Mouse (Mus musculus) heart, embryonic 15.5 days (tissue): ENCODE measurements around the gene Arx. TPM values are rescaled to one million over a fixed set of nuclear protein-coding genes. Genes with fewer than 3 reads are reported as not detected.
A peak's percentile ranks its signal among the peaks of the same experiment; 100 is the strongest.

Experiments
- ATAC-seq: fragments of 200-750 bp; cut with Nextera tagmentation; replicated peaks from 2 replicates; pipeline ENCODE4 v1.8.0; 2017; ENCODE audit warnings: low read depth, moderate TSS enrichment; ENCODE audit not compliant: insufficient number of reproducible peaks, insufficient read depth, low FRiP score
- H3K27ac ChIP-seq: fragments of 300-500 bp; sonication (generic); 2 replicates; pipeline ENCODE4 v1.5.1; 2015; ENCODE audit warnings: mild to moderate bottlenecking, inconsistent platforms
- H3K27me3 ChIP-seq: fragments of 300-500 bp; sonication (generic); 2 replicates; pipeline ENCODE4 v1.6.1; 2015; ENCODE audit warnings: inconsistent platforms
- H3K36me3 ChIP-seq: fragments of 300-500 bp; sonication (generic); 2 replicates; pipeline ENCODE4 v1.6.1; 2015; ENCODE audit warnings: mild to moderate bottlenecking, inconsistent platforms
- H3K4me1 ChIP-seq: fragments of 300-500 bp; sonication (generic); replicated peaks from 2 replicates; pipeline ENCODE4 v1.6.1; 2015; ENCODE audit warnings: inconsistent platforms
- H3K4me2 ChIP-seq: fragments of 300-500 bp; sonication (generic); 2 replicates; pipeline ENCODE4 v1.6.1; 2015; ENCODE audit warnings: inconsistent platforms, mild to moderate bottlenecking, moderate library complexity
- H3K4me3 ChIP-seq: fragments of 300-500 bp; sonication (generic); 2 replicates; pipeline ENCODE4 v1.5.1; 2015; ENCODE audit warnings: mild to moderate bottlenecking, inconsistent platforms
- H3K9ac ChIP-seq: fragments of 300-500 bp; sonication (generic); 2 replicates; pipeline ENCODE4 v1.6.1; 2015; ENCODE audit warnings: mild to moderate bottlenecking, inconsistent platforms
- H3K9me3 ChIP-seq: fragments of 300-500 bp; sonication (generic); replicated peaks from 2 replicates; pipeline ENCODE4 v1.6.1; 2016; ENCODE audit warnings: inconsistent platforms
- WGBS: fragments of 180-500 bp; shearing (Covaris S2); methylation state at CpG from one replicate; pipeline ENCODE4 v1.1.7; 2015; ENCODE audit warnings: mixed read lengths; 5-methylcytosine and 5-hydroxymethylcytosine counted together
- polyA plus RNA-seq: library from polyadenylated mRNA; unstranded; fragments of >200 nt; fragmentation: Nextera tagmentation; extraction: Ambion mirVana; gene quantifications from 2 replicates; pipeline ENCODE4 v1.2.1, GENCODE M21; 2015

The Arx gene
- not detected in 2 replicates for polyA plus RNA-seq

DNA sequence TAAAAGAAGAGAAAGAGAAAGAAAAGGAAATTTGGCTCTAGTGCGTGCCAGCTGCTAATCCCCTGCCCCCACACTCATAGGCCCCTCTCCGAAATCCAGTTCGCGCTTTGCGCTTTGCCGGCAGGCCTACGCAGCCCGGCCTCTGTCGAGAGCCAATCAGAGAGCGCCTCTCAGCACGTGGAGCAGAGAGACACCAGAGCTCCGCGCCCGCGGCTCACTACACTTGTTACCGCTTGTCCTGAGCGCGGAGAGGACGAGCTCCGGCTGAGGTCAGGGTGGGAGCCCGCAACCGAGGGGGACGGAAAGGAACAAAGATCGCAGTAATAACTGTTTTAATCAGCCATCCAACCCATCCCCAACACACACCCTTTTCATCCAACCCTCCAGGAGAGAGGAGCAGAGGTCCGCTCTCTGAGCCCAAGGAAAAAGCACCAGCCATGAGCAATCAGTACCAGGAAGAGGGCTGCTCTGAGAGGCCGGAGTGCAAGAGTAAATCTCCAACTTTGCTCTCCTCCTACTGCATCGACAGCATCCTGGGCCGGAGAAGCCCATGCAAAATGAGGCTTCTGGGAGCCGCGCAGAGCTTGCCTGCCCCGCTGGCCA lies at the start of gene Arx:
Gene Arx, plus strand, starts transcription at position 155 of the 603 bp plus-strand sequence.
- H3K9me3 ChIP-seq = no peaks in the 10 kb centered on the region
- H3K9ac ChIP-seq = no peak within 1 kb of the TSS
- H3K4me1 ChIP-seq = peaks cover 18% of the 10 kb centered on the region
- no peak within 1 kb of the TSS for H3K27ac ChIP-seq
- H3K36me3 ChIP-seq = no peaks in the 10 kb centered on the region
- ATAC-seq = peak; percentile 87
- peaks cover 91% of the 10 kb centered on the region for H3K27me3 ChIP-seq
- WGBS = 13% methylated on average over 31 of the region's 31 CpGs
- H3K4me3 ChIP-seq = peak within 1 kb of the TSS; percentile 18
- H3K4me2 ChIP-seq = peak within 1 kb of the TSS; percentile 48

DNA sequence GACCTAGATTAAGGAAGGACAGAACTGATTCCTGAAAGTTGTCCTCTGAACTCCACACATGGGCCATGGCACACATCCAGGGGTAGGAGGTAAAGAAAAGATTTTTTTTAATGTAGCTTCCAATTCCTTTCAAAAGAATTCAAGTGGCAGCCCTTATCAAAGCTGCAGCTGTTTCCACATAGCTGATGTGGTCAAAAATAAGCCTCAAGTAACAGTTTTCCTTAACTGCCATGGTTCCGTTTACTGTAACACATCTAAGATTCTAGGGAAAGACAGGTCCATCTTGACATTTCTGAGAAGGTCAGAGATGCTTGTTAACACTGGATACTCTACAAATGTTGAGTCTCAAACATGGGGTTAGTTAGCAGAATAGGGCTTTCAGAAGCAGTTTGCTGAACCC lies 34.9 kb upstream of the Arx start:
- H3K9ac ChIP-seq = no peak overlapping the region
- H3K4me3 ChIP-seq = no peak overlapping the region
- H3K36me3 ChIP-seq = no peaks in the 10 kb centered on the region
- 50% methylated on average over 1 of the region's 1 CpGs for WGBS
- no peaks in the 10 kb centered on the region for H3K9me3 ChIP-seq
- no peak overlapping the region for H3K27ac ChIP-seq
- ATAC-seq = no peak
- H3K4me2 ChIP-seq = no peak overlapping the region
- H3K27me3 ChIP-seq = no peaks in the 10 kb centered on the region
- H3K4me1 ChIP-seq = no peaks in the 10 kb centered on the region

DNA sequence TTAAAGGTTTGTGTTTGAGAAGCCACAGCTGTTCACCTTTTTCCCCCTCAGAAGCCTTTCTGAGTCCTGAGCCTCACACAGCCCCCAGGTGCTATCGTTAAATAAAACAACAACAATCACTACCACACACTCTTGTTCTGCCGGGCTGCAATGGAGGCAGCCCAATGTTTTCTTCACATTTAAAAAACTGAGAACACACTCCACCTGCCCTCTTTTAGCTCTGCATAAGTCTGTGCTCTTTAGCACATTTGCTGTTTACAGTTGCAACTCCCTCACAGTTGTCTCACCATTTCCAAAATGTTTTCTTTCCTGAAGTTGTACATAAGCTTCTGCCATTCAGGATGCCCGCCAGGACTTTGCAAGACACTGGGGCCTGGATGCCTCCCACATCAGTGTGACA lies 10.6 kb upstream of the Arx start:
- H3K36me3 ChIP-seq = no peaks in the 10 kb centered on the region
- no peak for ATAC-seq
- H3K9me3 ChIP-seq = no peaks in the 10 kb centered on the region
- H3K9ac ChIP-seq = no peak overlapping the region
- no peak overlapping the region for H3K4me3 ChIP-seq
- no peaks in the 10 kb centered on the region for H3K4me1 ChIP-seq
- 41% methylated on average over 3 of the region's 3 CpGs for WGBS
- no peak overlapping the region for H3K4me2 ChIP-seq
- H3K27ac ChIP-seq = no peak overlapping the region
- H3K27me3 ChIP-seq = peaks cover 15% of the 10 kb centered on the region

DNA sequence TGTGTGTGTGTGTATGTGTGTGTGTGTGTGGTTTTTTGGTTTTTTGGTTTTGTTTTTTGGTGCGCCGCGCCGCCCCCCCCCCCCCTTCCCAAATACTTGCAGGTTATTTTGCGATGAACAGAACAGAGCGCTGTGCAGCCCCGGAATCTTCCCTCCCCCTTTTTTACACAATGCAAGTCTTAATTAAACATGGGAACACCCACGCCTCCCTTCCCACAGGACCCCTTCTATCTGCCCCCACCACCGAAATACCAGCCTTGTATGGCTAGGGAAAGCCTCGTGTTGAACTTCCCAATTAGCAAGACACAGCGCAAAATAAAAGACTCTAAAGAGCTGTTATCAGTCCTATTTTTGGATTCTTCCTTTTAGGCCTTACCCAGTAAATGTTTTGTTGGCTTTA lies 6.3 kb upstream of the Arx start:
- ATAC-seq = no peak
- Histone ChIP-seq H3K4me2 (no peak overlapping the region), H3K9me3 (no peaks in the 10 kb centered on the region), H3K4me1 (0 out of 2 replicates have a peak, but pooled peaks cover 3% of the 10 kb centered on the region), H3K36me3 (no peaks in the 10 kb centered on the region), H3K27me3 (peaks cover 52% of the 10 kb centered on the region), H3K27ac (no peak overlapping the region), H3K4me3 (no peak overlapping the region), H3K9ac (no peak overlapping the region)
- WGBS = 37% methylated on average over 4 of the region's 11 CpGs

DNA sequence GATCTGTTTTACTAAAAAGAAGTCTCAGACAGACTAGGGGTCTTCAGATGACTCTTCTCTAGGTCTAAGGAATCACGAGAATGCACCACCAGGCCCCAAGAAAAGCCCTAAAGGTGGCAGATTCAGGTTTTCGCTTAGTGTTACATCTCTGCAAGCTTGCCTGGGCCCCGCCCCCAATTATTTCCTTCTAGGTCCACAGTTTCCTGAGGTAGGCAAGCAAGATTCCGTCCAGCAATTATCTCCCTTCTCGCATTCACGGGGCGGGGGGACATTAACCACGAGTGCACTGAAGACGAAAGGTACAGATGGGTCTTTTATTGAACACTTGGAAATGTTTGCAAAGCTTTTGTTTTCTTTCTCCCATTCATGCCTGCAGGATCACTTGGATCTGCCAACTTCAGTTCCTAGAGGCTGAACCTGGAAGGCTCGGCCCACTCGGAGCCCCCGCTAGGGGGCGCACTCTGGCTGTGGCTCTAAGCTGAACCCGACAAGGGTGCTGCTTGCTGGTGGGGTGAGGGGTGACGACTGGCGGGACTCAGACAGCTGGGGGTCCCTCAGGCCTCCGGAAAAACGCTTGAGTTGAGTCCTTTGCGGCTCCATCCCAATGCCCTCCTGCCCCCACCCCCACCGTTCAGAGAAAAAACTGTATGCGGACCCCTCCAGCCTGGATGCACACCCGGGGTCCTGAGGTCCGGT lies 5.1 kb upstream of the Arx start:
- Histone ChIP-seq H3K27ac (no peak overlapping the region), H3K27me3 (peaks cover 64% of the 10 kb centered on the region), H3K9me3 (no peaks in the 10 kb centered on the region), H3K36me3 (no peaks in the 10 kb centered on the region), H3K4me1 (0 out of 2 replicates have a peak, but pooled peaks cover 3% of the 10 kb centered on the region), H3K4me2 (peak overlapping the region; percentile 43), H3K9ac (no peak overlapping the region), H3K4me3 (peak overlapping the region; percentile 14; the same call in 1 of the 2 replicates)
- 8% methylated on average over 23 of the region's 23 CpGs for WGBS
- no peak for ATAC-seq

DNA sequence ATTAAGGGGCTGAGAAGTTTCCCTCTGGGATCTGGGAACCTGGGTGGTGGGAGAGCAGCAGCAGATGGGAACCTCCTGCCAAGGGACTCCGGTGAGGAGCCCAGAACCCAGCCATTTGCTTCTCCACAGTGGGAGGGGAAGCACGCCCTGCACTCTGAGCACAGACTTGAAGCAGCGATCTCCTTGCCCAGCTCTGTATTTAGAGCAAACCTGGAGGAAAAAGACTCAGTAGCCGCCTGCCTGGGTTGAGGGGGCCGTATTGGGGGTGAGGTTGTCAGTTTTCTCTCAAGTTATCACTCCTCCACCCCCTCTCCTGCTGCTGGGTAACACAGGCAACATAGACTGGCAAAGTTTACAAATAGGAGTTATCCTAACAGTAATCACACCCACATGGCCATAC lies 4.5 kb upstream of the Arx start:
- Histone ChIP-seq H3K27ac (no peak overlapping the region), H3K36me3 (no peaks in the 10 kb centered on the region), H3K4me1 (peaks cover 8% of the 10 kb centered on the region; the same call in 1 of the 2 replicates), H3K4me3 (0 out of 2 replicates have a peak overlapping the region, but pooled peaks have one; percentile 14), H3K4me2 (peak overlapping the region; percentile 43), H3K9me3 (no peaks in the 10 kb centered on the region), H3K9ac (no peak overlapping the region), H3K27me3 (peaks cover 69% of the 10 kb centered on the region)
- ATAC-seq = no peak
- WGBS = 15% methylated on average over 5 of the region's 5 CpGs

DNA sequence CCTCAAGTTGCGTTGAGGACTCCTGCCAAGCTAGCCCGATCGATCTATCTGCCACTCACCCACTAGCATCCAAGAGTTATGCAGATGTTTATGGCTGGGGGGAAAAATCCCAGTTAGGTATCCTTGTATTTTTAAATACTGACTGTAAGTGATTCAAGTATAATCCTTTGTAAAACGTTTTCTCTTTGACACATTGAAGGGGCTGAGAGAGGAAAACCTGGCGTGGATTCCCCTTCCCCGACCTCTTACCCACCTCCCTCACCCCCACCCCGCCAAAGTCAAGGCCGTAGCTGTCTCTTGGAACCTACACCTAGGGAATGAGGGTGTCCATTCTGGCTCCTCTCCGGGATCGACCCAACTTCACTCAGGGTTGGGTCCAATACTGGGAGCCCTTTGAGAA lies 1.2 kb upstream of the Arx start:
- H3K27me3 ChIP-seq = peaks cover 86% of the 10 kb centered on the region
- H3K27ac ChIP-seq = no peak overlapping the region
- WGBS = 15% methylated on average over 10 of the region's 10 CpGs
- no peak overlapping the region for H3K4me2 ChIP-seq
- H3K9me3 ChIP-seq = no peaks in the 10 kb centered on the region
- no peak for ATAC-seq
- no peak overlapping the region for H3K4me3 ChIP-seq
- no peak overlapping the region for H3K9ac ChIP-seq
- peaks cover 19% of the 10 kb centered on the region for H3K4me1 ChIP-seq
- H3K36me3 ChIP-seq = no peaks in the 10 kb centered on the region

DNA sequence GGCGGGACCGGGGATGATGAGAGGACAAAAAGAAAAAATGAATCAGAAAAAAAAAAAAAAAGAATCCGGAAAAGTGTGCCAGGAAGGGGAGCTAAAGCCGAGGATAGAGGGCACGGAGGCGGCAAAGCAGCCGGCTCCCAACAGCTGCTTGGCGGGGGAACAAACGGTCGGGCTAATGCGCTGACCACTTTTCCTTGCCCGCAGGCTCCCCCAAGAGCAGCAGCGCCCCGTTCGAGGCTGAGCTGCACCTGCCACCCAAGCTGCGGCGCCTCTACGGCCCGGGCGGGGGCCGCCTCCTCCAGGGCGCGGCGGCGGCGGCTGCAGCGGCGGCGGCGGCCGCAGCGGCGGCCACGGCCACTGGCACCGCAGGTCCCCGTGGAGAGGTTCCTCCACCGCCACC lies 2.1 kb downstream of the Arx start:
- Histone ChIP-seq H3K4me2 (peak overlapping the region; percentile 74), H3K4me1 (peaks cover 16% of the 10 kb centered on the region), H3K27me3 (peaks cover 89% of the 10 kb centered on the region), H3K4me3 (peak overlapping the region; percentile 45), H3K27ac (no peak overlapping the region), H3K36me3 (no peaks in the 10 kb centered on the region), H3K9me3 (no peaks in the 10 kb centered on the region), H3K9ac (no peak overlapping the region)
- WGBS = 7% methylated on average over 34 of the region's 37 CpGs
- no peak for ATAC-seq

DNA sequence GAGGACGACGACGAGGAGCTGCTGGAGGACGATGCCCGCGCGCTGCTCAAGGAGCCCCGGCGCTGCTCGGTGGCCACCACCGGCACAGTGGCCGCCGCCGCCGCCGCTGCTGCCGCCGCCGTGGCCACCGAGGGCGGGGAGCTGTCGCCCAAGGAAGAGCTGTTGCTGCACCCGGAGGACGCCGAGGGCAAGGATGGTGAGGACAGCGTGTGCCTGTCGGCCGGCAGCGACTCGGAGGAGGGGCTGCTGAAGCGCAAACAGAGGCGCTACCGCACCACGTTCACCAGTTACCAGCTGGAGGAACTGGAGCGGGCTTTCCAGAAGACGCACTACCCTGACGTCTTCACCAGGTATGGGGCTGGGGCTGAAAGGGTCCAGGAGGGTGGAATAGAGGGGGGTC lies 2.8 kb downstream of the Arx start:
- 10% methylated on average over 37 of the region's 37 CpGs for WGBS
- H3K4me1 ChIP-seq = peaks cover 16% of the 10 kb centered on the region
- H3K9me3 ChIP-seq = no peaks in the 10 kb centered on the region
- peak overlapping the region; percentile 45 for H3K4me3 ChIP-seq
- no peaks in the 10 kb centered on the region for H3K36me3 ChIP-seq
- no peak overlapping the region for H3K27ac ChIP-seq
- peaks cover 93% of the 10 kb centered on the region for H3K27me3 ChIP-seq
- no peak for ATAC-seq
- H3K4me2 ChIP-seq = peak overlapping the region; percentile 74
- H3K9ac ChIP-seq = no peak overlapping the region

DNA sequence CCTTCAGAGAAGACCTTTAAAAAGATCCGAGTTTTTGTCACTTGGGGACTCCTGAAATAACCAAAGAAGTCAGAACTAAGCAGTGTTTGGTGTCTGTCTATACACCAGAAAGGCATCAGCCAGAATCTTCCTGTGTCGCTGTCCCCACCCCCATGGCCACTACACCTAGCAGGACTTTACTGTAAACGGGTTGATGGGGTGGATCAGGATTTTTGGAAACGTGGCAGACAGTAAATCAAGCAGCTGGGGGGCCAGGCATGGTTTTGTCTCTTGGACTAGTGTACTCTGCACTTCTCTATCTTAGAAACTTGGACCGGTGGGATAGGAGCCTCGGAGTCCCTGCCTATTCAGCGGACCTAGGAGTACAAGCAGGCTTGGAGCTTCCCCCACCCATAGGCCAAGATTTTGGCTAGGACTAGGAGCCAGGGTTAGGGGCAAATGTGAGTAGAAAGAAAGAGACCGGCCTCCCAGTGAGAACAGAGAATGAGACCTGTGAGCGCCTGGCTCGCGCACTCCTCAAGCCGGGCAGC lies 3.7 kb downstream of the Arx start:
- Histone ChIP-seq H3K36me3 (no peaks in the 10 kb centered on the region), H3K4me3 (no peak overlapping the region), H3K27ac (no peak overlapping the region), H3K4me1 (peaks cover 16% of the 10 kb centered on the region), H3K27me3 (peaks cover 94% of the 10 kb centered on the region), H3K9me3 (no peaks in the 10 kb centered on the region), H3K4me2 (no peak overlapping the region; the same call in 1 of the 2 replicates), H3K9ac (no peak overlapping the region)
- 11% methylated on average over 12 of the region's 12 CpGs for WGBS
- ATAC-seq = no peak

DNA sequence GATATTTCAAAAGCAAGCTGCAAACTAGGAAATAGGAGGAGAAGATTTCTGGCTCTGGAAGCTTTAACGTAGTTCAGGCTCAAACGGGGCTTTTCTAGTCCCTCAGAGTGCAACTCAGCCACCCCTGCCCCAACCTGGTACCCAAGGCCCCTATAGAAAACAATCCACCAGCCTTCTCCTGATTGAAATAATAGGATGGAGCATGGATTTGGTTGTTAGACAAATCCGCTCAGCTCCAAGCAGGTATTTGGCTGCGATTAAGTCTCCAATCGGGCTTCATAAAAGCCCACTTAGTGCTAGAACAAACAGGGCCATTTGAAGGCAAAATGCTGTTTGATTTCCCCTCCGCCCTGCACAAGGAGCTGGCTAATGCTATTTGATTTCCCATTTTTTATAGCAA lies 5.8 kb downstream of the Arx start:
- peaks cover 94% of the 10 kb centered on the region for H3K27me3 ChIP-seq

More for the DNA sequence above, 5.8 kb downstream of the Arx start:
- Histone ChIP-seq H3K9ac (no peak overlapping the region), H3K36me3 (no peaks in the 10 kb centered on the region), H3K4me1 (peaks cover 15% of the 10 kb centered on the region), H3K27ac (no peak overlapping the region), H3K4me3 (no peak overlapping the region), H3K4me2 (no peak overlapping the region), H3K9me3 (no peaks in the 10 kb centered on the region)
- 12% methylated on average over 6 of the region's 6 CpGs for WGBS
- ATAC-seq = no peak
